In the genomic region with DNA sequence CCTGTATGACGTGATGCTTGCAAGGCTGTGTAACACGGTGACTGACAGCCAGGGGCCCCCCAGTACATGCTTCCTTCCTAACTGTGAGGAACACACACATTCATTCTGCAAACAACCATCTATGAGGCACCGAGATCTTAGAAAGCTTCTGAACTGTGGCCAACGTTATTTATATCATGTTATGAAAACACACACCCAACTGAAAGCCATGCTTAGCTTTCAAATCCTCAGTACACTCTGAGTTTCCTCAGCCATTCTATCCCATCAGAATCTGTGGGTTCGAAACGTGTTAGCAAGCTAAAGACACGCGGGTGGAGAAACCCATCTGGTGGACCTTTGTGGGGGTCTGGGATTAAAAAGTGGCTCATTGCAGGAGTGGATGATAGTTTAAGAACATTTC, we compare ENCODE assay signal across 15 mouse cellular contexts.
"Had no signal": no experiment of that assay in that cellular context is flagged by ENCODE, and none has a peak within 500 bp of the region (broad histone marks: within the 10 kb centered on the region; RNA-seq: fewer than 3 reads in every experiment).

No protein-coding gene starts in this region.

- H3K27ac ChIP-seq: liver, embryonic 15.5 days; macrophage; midbrain, embryonic 12.5 days; neural tube, embryonic 12.5 days; stomach, embryonic 15.5 days; stomach, postnatal 0 days had no signal

- H3K36me3 ChIP-seq: liver, embryonic 15.5 days; midbrain, embryonic 12.5 days; neural tube, embryonic 12.5 days; stomach, embryonic 15.5 days had no signal

- ATAC-seq: liver, postnatal 0 days had no signal

- H3K9me3 ChIP-seq: liver, embryonic 15.5 days; megakaryocyte, embryonic 14.5 days; midbrain, embryonic 12.5 days; neural tube, embryonic 12.5 days; stomach, embryonic 15.5 days had no signal

- H3K4me2 ChIP-seq: liver, embryonic 15.5 days; midbrain, embryonic 12.5 days; neural tube, embryonic 12.5 days; stomach, embryonic 15.5 days had no signal

- H3K4me3 ChIP-seq: liver, embryonic 15.5 days; megakaryocyte, embryonic 14.5 days; midbrain, embryonic 12.5 days; neural tube, embryonic 12.5 days; stomach, embryonic 15.5 days had no signal

- H3K9ac ChIP-seq: liver, embryonic 15.5 days; liver, postnatal 0 days; midbrain, embryonic 12.5 days; neural tube, embryonic 12.5 days; stomach, embryonic 15.5 days had no signal

- DNase-seq: liver, postnatal 0 days; lung, adult 2 months; lung, postnatal 10 days; midbrain, embryonic 14.5 days; right cerebral cortex, postnatal 14 days; thymus, adult 2 months; thymus, postnatal 25 days; thymus, postnatal 4 days had no signal
